Mouse (Mus musculus) ES-E14 (cell line): ENCODE results near the gene Phldb2. TPM values are rescaled to one million over a fixed set of nuclear protein-coding genes. Genes with fewer than 3 reads are reported as not detected.

Experiments used
- DNase-seq: peaks from one replicate; pipeline ENCODE4 v3.0.0-alpha.2; 2013; ENCODE audit warnings: low read depth, low spot score
- H3K27ac ChIP-seq: 2 replicates; pipeline ENCODE4 v1.5.1; 2012; ENCODE audit warnings: low read depth, mild to moderate bottlenecking, low read length, moderate library complexity, mixed read lengths; ENCODE audit not compliant: poor library complexity, insufficient read depth, severe bottlenecking
- H3K36me3 ChIP-seq: 2 replicates; pipeline ENCODE4 v1.6.1; 2012; ENCODE audit warnings: mild to moderate bottlenecking, low read length, moderate library complexity, mixed read lengths; ENCODE audit not compliant: control insufficient read depth, poor library complexity, insufficient read depth, severe bottlenecking
- H3K4me1 ChIP-seq, 2 experiments: fragments of 150-350 bp in 1 of 2; sonication (generic) in 1 of 2; 2 replicates each; pipeline ENCODE4 v1.6.1; 2012; ENCODE audit warnings: low read length in 2 of 2, mild to moderate bottlenecking in 1 of 2, mixed read lengths in 1 of 2; ENCODE audit not compliant: control insufficient read depth in 2 of 2, insufficient read depth in 2 of 2, poor library complexity in 1 of 2
- H3K4me3 ChIP-seq, 2 experiments: fragments of 150-350 bp in 1 of 2; sonication (generic) in 1 of 2; 2 replicates each; pipeline ENCODE4 v1.5.1; 2012; ENCODE audit warnings: low read length in 2 of 2, low read depth in 1 of 2, mild to moderate bottlenecking in 1 of 2, mixed read lengths in 1 of 2; ENCODE audit not compliant: insufficient read depth in 1 of 2, poor library complexity in 1 of 2, severe bottlenecking in 1 of 2
- H3K9ac ChIP-seq: 2 replicates; pipeline ENCODE4 v1.6.1; 2012; ENCODE audit warnings: low read depth, mild to moderate bottlenecking, low read length, mixed read lengths; ENCODE audit not compliant: poor library complexity, insufficient read depth, severe bottlenecking
- H3K9me3 ChIP-seq: fragments of 150-350 bp; sonication (generic); 2 replicates; pipeline ENCODE4 v1.6.1; 2012; ENCODE audit warnings: low read depth, mild to moderate bottlenecking, low read length; ENCODE audit not compliant: control insufficient read depth, insufficient read depth
- CHD2 ChIP-seq: IDR thresholded peaks from 2 replicates; pipeline ENCODE4 v1.6.1; 2014; ENCODE audit warnings: mild to moderate bottlenecking, low read depth, low read length, inconsistent platforms
- HCFC1 ChIP-seq: IDR thresholded peaks from 2 replicates; pipeline ENCODE4 v1.6.1; 2012; ENCODE audit warnings: low read length, inconsistent platforms, borderline replicate concordance; ENCODE audit not compliant: insufficient read depth
- MAFK ChIP-seq: IDR thresholded peaks from 2 replicates; pipeline ENCODE4 v1.6.1; 2014; ENCODE audit warnings: mild to moderate bottlenecking, low read depth, low read length, inconsistent platforms; ENCODE audit not compliant: insufficient read depth
- ZC3H11A ChIP-seq: IDR thresholded peaks from 2 replicates; pipeline ENCODE4 v1.6.1; 2012; ENCODE audit warnings: low read depth, mild to moderate bottlenecking, inconsistent platforms, low read length, borderline replicate concordance
- ZNF384 ChIP-seq: IDR thresholded peaks from 2 replicates; pipeline ENCODE4 v1.6.1; 2012; ENCODE audit warnings: low read depth, low read length, inconsistent platforms
- in situ Hi-C, 2 experiments: fragments of 600-800 bp; cut with MboI; formaldehyde crosslinking; loops; one replicate each; pipeline ENCODE4 v1.15.1; 2025; ENCODE audit warnings: low sequenced_read_pairs in 2 of 2, inconsistent platforms in 1 of 2; ENCODE audit not compliant: unreplicated experiment in 2 of 2
- total RNA-seq: library from RNA; depleted of rRNA; stranded (reverse); fragments of 300-350 nt; gene quantifications from 2 replicates; pipeline ENCODE4 v1.2.3, GENCODE M21; 2012; rRNA removed

Gene Phldb2
- total RNA-seq, result 22.3 and 36.2 TPM in 2 replicates

DNA sequence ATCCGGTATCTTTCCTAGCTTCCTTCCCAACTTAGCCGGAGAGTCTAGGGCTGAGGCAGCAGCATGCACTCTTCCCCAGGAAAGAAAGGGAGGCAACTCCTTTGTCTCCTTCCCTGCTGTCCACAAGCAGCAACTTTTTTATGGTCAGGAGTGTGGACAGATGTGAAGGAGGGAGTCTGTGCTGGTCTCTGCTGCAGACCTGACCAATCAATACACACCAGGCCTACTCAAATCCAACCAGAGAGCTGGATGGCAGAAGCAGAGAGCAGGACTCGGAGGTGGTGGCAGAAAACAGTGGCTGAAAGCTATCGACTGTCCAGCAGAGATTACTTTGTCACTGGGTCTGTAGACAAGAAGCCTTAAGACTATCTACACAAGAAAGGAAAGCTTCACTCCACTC lies at the start of gene Phldb2:
Gene Phldb2, minus strand, starts transcription at position 205 of the 400 bp plus-strand sequence.
- no peaks in the 10 kb centered on the region for H3K36me3 ChIP-seq
- no peak within 1 kb of the TSS for H3K4me3 ChIP-seq
- no peak within 1 kb of the TSS for H3K27ac ChIP-seq
- in situ Hi-C loops, result no loop called here
- no peak within 1 kb of the TSS for H3K9ac ChIP-seq
- no peak for DNase-seq
- H3K4me1 ChIP-seq, result no peaks in the 10 kb centered on the region
- TF ChIP-seq CHD2, result no peak
- no peak for TF ChIP-seq ZNF384
- no peak for TF ChIP-seq HCFC1
- no peak for TF ChIP-seq ZC3H11A
- TF ChIP-seq MAFK, result no peak
- no peaks in the 10 kb centered on the region for H3K9me3 ChIP-seq

GRCm38 (mm10) chr16:46001550-46002166 lies 48.3 kb upstream of the Phldb2 start:
- in situ Hi-C loops, result no loop called here
- H3K4me3 ChIP-seq, result no peak overlapping the region
- H3K9ac ChIP-seq, result no peak overlapping the region
- no peaks in the 10 kb centered on the region for H3K9me3 ChIP-seq
- TF ChIP-seq ZNF384 (no peak), HCFC1 (no peak), ZC3H11A (no peak), CHD2 (no peak), MAFK (no peak)
- H3K4me1 ChIP-seq, result no peaks in the 10 kb centered on the region
- no peak for DNase-seq
- no peaks in the 10 kb centered on the region for H3K36me3 ChIP-seq
- H3K27ac ChIP-seq, result no peak overlapping the region

DNA sequence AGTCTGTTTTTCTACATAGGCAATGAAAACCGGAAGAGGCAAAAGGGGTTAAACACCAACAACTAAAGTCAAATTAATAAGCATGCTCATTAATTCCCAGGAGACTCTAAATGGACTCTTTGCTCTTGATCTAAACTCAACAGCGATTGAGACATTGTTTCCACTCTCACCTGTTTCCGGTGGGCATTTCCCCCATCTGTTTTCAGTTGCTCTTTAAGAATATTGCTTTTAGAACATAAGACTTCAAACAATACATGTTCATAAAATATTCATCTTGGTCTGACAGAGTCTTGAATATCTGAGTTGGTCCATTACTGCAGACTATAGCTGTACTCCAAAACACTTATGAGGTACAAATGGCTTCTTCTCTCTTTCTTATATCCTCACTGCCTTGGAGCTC lies 47.6 kb upstream of the Phldb2 start:
- H3K36me3 ChIP-seq, result no peaks in the 10 kb centered on the region
- no peak overlapping the region for H3K27ac ChIP-seq
- H3K9ac ChIP-seq, result no peak overlapping the region
- in situ Hi-C loops, result no loop called here
- no peak for TF ChIP-seq HCFC1
- TF ChIP-seq ZC3H11A, result no peak
- TF ChIP-seq MAFK, result no peak
- TF ChIP-seq CHD2, result no peak
- no peak for TF ChIP-seq ZNF384
- H3K9me3 ChIP-seq, result no peaks in the 10 kb centered on the region
- no peak overlapping the region for H3K4me3 ChIP-seq
- no peak for DNase-seq
- no peaks in the 10 kb centered on the region for H3K4me1 ChIP-seq

DNA sequence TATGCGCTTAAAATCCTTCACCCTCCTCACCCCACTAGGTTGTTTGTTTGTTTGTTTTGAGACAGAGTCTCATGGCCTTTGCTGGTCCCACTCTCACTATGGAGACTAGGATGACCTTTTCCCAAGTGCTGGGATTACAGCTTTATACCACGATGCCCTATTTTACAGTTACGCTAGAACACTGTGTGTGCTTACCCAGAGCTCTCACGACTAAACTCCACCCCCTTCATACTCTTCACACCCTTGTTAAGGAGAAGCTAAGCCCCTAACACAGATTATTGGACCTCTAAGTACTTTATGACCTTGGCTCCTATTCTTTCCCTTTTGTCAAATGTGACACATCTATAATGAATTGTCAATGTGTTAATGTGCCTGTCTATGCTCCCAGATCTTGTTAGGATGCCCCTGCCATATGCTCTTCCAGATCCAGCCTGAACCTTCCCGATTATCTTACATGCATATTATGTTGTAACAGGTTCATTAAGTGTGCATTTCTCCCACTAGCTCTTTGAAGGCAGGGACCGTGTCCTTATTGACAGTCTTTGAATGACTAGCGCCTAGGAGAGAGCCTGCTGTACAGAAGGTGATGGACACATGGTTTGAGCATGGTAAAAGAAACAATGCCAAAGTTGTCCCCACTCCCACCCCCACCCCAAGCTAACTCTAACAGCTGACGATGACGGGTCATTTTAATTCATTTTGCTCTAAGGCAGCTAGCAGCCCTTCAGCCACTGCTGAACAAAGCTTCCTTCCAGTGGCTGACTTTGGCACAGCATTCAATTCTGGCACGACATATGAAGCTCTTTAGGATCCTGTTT lies 46.2 kb upstream of the Phldb2 start:
- H3K9ac ChIP-seq, result no peak overlapping the region
- in situ Hi-C loops, result no loop called here
- no peak overlapping the region for H3K4me3 ChIP-seq
- H3K27ac ChIP-seq, result no peak overlapping the region
- TF ChIP-seq ZNF384, result no peak
- TF ChIP-seq MAFK, result no peak
- no peak for TF ChIP-seq CHD2
- no peak for TF ChIP-seq HCFC1
- TF ChIP-seq ZC3H11A, result no peak
- DNase-seq, result no peak
- H3K9me3 ChIP-seq, result no peaks in the 10 kb centered on the region
- H3K36me3 ChIP-seq, result no peaks in the 10 kb centered on the region
- H3K4me1 ChIP-seq, result no peaks in the 10 kb centered on the region
